Mouse (Mus musculus) erythroblast, embryonic 14.5 days (primary cell): ENCODE measurements around the gene Il1r2.

ENCODE experiments used
- GATA1 ChIP-seq: IDR thresholded peaks from 2 replicates; pipeline ENCODE4 v1.6.1; 2012; ENCODE audit warnings: low read length, inconsistent platforms, mixed read lengths
- TAL1 ChIP-seq: IDR thresholded peaks from 3 replicates; pipeline ENCODE4 v1.6.1; 2012; ENCODE audit warnings: low read length, inconsistent platforms, mixed read lengths

- no peak for TF ChIP-seq GATA1
- TF ChIP-seq TAL1, result no peak
These were observed 12.5 kb upstream of the Il1r2 start for GRCm38 (mm10) chr1:40061359-40061758.
